Mouse (Mus musculus): ENCODE measurements around the gene Wdr35. TPM values are rescaled to one million over a fixed set of nuclear protein-coding genes. Genes with fewer than 3 reads are reported as not detected.

Wdr35 gene
- polyA plus RNA-seq, 2 experiments: 17.8 to 18.8 TPM

DNA sequence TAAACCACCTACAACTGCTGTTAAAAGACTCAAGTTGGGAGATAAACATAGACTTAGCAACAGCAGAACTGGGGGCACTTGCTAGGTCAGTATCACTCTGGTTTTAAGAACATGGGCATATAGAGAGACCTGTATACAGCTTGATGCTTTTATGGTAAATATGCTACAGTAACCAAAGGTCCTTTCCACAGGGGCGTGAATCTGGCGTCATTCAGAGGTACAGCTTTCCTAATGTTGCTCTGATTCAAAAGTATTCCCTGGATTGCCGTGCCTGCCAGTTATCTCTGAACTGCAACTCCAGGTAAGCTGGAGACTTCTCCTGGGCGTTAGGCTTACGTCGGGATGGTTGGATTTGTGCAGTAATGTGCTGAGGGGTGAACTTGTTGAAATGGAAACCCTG, 34.1 kb downstream of the Wdr35 start:
- no peaks in the 10 kb centered on the region for H3K4me1 ChIP-seq (ENCODE audit: control insufficient read depth, insufficient read depth, low read length)
- no peak overlapping the region for H3K4me2 ChIP-seq (replicated peaks; ENCODE audit: low read depth, low read length, severe bottlenecking)
- no peak overlapping the region for H3K4me3 ChIP-seq (replicated peaks; ENCODE audit: low read length)
- no peak overlapping the region for H3K27ac ChIP-seq (replicated peaks; ENCODE audit: low read depth, low read length)
- DNase-seq (ENCODE audit: low spot score): no peak
- no peaks in the 10 kb centered on the region for H3K9me3 ChIP-seq (ENCODE audit: control insufficient read depth, low read length)
- H3K27me3 ChIP-seq (ENCODE audit: control insufficient read depth, insufficient read depth, low read length): no peaks in the 10 kb centered on the region
- WGBS: 93% methylated on average over 6 of the region's 6 CpGs
- ATAC-seq (ENCODE audit: low FRiP score, low read depth): no peak
- TF ChIP-seq POLR2A (IDR thresholded peaks at IDR 0.05; ENCODE audit: borderline replicate concordance, extremely low read depth, insufficient read depth, insufficient read length): no peak
- peaks cover 23% of the 10 kb centered on the region for H3K36me3 ChIP-seq (ENCODE audit: control insufficient read depth, insufficient read depth, low read length)
- H3K9ac ChIP-seq (ENCODE audit: low read depth, low read length, severe bottlenecking): no peak overlapping the region

DNA sequence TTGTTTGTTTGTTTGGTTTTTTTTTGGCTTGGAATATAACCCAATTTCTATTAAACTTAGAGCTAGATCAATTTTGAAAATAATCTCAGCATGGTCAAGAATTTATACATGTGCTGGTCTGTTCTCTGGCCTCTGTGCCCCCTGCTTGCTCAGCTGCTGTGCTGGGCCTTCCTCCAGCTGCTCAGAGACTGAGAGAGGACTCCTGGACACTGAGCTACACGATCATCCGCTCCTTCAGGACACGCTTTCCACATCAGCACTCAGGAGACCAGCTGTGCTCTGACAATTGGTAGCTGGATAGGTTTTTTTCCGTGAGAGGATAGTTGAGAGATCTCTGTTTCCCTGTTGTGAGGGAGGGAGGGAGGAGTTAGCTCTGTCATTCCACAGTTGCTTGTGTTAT, 36.6 kb downstream of the Wdr35 start:
- no peak for TF ChIP-seq POLR2A (IDR thresholded peaks at IDR 0.05; ENCODE audit: borderline replicate concordance, extremely low read depth, insufficient read depth, insufficient read length)
- Histone ChIP-seq H3K9ac (ENCODE audit: low read depth, low read length, severe bottlenecking) (no peak overlapping the region), H3K4me1 (ENCODE audit: control insufficient read depth, insufficient read depth, low read length) (no peaks in the 10 kb centered on the region), H3K4me3 (replicated peaks; ENCODE audit: low read length) (no peak overlapping the region), H3K4me2 (replicated peaks; ENCODE audit: low read depth, low read length, severe bottlenecking) (no peak overlapping the region), H3K27me3 (ENCODE audit: control insufficient read depth, insufficient read depth, low read length) (no peaks in the 10 kb centered on the region), H3K27ac (replicated peaks; ENCODE audit: low read depth, low read length) (no peak overlapping the region), H3K9me3 (ENCODE audit: control insufficient read depth, low read length) (no peaks in the 10 kb centered on the region), H3K36me3 (ENCODE audit: control insufficient read depth, insufficient read depth, low read length) (peaks cover 33% of the 10 kb centered on the region)
- WGBS: 68% methylated on average over 4 of the region's 4 CpGs
- no peak for ATAC-seq (ENCODE audit: low FRiP score, low read depth)
- DNase-seq (ENCODE audit: low spot score): no peak

DNA sequence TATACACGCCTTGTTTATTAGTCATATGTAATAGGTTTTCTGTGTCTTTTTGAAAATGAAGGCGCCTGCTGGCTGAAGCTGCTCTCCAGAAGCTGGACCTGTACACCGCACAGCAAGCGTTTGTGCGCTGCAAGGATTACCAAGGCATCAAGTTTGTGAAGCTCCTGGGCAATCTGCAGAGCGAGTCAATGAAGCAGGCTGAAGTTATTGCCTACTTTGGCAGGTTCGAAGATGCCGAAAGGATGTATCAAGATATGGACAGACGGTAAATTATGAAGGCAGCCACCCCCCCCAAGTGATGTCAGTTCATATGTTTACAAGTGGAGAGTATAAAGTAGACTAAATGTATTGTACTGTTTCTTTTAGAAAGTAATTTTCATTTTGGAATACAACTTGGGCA, 42.7 kb downstream of the Wdr35 start:
- Histone ChIP-seq H3K4me1 (ENCODE audit: control insufficient read depth, insufficient read depth, low read length) (no peaks in the 10 kb centered on the region), H3K27ac (replicated peaks; ENCODE audit: low read depth, low read length) (no peak overlapping the region), H3K36me3 (ENCODE audit: control insufficient read depth, insufficient read depth, low read length) (peaks cover 40% of the 10 kb centered on the region), H3K27me3 (ENCODE audit: control insufficient read depth, insufficient read depth, low read length) (no peaks in the 10 kb centered on the region), H3K9ac (ENCODE audit: low read depth, low read length, severe bottlenecking) (no peak overlapping the region), H3K4me3 (replicated peaks; ENCODE audit: low read length) (no peak overlapping the region), H3K9me3 (ENCODE audit: control insufficient read depth, low read length) (no peaks in the 10 kb centered on the region), H3K4me2 (replicated peaks; ENCODE audit: low read depth, low read length, severe bottlenecking) (no peak overlapping the region)
- DNase-seq (ENCODE audit: low spot score) (no peak), ATAC-seq (ENCODE audit: low FRiP score, low read depth) (no peak)
- WGBS: 94% methylated on average over 9 of the region's 9 CpGs
- TF ChIP-seq POLR2A (IDR thresholded peaks at IDR 0.05; ENCODE audit: borderline replicate concordance, extremely low read depth, insufficient read depth, insufficient read length): no peak

DNA sequence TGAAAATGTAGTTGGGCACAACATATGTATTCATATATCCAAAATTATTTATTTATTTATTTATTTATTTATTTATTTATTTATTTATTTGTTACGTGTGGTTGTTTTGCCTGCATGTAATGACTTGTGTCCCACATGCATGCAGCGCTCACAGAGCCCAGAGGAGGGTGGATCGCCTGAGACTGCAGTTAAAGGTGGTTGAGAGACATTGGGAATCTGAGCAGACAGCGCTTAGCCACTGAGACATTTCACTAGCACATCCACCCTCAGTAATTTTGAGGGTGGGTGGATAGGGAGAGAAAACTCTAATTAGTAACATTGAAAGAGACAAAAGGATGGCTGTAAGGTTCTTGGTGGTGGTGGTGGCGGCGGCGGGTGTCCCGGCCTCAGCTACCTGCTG, 46.7 kb downstream of the Wdr35 start:
- 93% methylated on average over 8 of the region's 8 CpGs for WGBS
- no peak overlapping the region for H3K27ac ChIP-seq (replicated peaks; ENCODE audit: low read depth, low read length)
- no peak overlapping the region for H3K4me3 ChIP-seq (replicated peaks; ENCODE audit: low read length)
- no peaks in the 10 kb centered on the region for H3K9me3 ChIP-seq (ENCODE audit: control insufficient read depth, low read length)
- H3K9ac ChIP-seq (ENCODE audit: low read depth, low read length, severe bottlenecking): no peak overlapping the region
- H3K27me3 ChIP-seq (ENCODE audit: control insufficient read depth, insufficient read depth, low read length): no peaks in the 10 kb centered on the region
- no peak for TF ChIP-seq POLR2A (IDR thresholded peaks at IDR 0.05; ENCODE audit: borderline replicate concordance, extremely low read depth, insufficient read depth, insufficient read length)
- no peaks in the 10 kb centered on the region for H3K4me1 ChIP-seq (ENCODE audit: control insufficient read depth, insufficient read depth, low read length)
- no peak for ATAC-seq (ENCODE audit: low FRiP score, low read depth)
- no peak for DNase-seq (ENCODE audit: low spot score)
- no peak overlapping the region for H3K4me2 ChIP-seq (replicated peaks; ENCODE audit: low read depth, low read length, severe bottlenecking)
- peaks cover 30% of the 10 kb centered on the region for H3K36me3 ChIP-seq (ENCODE audit: control insufficient read depth, insufficient read depth, low read length)

DNA sequence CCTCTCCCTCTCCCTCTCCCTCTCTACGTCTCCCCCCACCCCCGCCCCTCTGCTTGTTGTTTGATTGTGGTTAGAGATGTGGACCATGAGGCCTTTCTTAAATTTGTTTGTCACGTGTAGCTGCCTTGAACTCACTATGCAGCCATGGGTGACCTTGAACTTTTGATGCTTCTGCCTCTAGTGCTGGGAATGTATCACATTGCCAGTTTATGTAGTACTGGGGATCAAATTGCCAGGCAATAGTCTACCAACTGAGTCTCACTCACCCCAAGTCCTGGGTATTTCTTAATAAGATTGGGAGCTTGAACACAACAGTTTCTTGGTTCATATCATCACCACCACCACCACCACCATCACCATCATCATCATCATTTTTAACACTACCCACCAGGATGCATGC, 47.3 kb downstream of the Wdr35 start:
- ATAC-seq (ENCODE audit: low FRiP score, low read depth) (no peak), DNase-seq (ENCODE audit: low spot score) (no peak)
- no peak overlapping the region for H3K27ac ChIP-seq (replicated peaks; ENCODE audit: low read depth, low read length)
- no peaks in the 10 kb centered on the region for H3K27me3 ChIP-seq (ENCODE audit: control insufficient read depth, insufficient read depth, low read length)
- WGBS: 63% methylated on average over 3 of the region's 3 CpGs
- no peaks in the 10 kb centered on the region for H3K4me1 ChIP-seq (ENCODE audit: control insufficient read depth, insufficient read depth, low read length)
- no peaks in the 10 kb centered on the region for H3K9me3 ChIP-seq (ENCODE audit: control insufficient read depth, low read length)
- no peak overlapping the region for H3K9ac ChIP-seq (ENCODE audit: low read depth, low read length, severe bottlenecking)
- TF ChIP-seq POLR2A (IDR thresholded peaks at IDR 0.05; ENCODE audit: borderline replicate concordance, extremely low read depth, insufficient read depth, insufficient read length): no peak
- no peak overlapping the region for H3K4me3 ChIP-seq (replicated peaks; ENCODE audit: low read length)
- H3K4me2 ChIP-seq (replicated peaks; ENCODE audit: low read depth, low read length, severe bottlenecking): no peak overlapping the region
- H3K36me3 ChIP-seq (ENCODE audit: control insufficient read depth, insufficient read depth, low read length): peaks cover 24% of the 10 kb centered on the region

DNA sequence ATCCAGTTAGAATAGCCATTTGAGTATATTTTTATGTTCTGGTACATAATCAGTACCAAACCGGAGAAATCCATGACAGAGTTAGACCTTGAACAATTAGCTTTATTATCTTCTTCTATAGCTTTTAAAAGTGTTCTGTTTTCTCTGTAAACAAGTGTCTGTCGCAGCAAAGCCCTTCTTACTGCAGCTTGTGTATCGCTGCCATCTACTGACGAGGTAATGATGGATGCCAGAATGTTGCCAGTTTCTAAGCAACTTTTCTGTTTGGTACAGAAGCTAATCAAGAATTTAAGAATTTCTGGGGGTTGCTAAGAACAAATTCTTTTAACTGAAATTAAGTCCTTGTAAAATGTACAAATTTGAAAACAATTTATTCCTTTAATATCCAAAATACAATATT, 49.3 kb downstream of the Wdr35 start:
- DNase-seq (ENCODE audit: low spot score) (no peak), ATAC-seq (ENCODE audit: low FRiP score, low read depth) (no peak)
- Histone ChIP-seq H3K27me3 (ENCODE audit: control insufficient read depth, insufficient read depth, low read length) (no peaks in the 10 kb centered on the region), H3K27ac (replicated peaks; ENCODE audit: low read depth, low read length) (no peak overlapping the region), H3K4me3 (replicated peaks; ENCODE audit: low read length) (no peak overlapping the region), H3K4me1 (ENCODE audit: control insufficient read depth, insufficient read depth, low read length) (no peaks in the 10 kb centered on the region), H3K36me3 (ENCODE audit: control insufficient read depth, insufficient read depth, low read length) (peaks cover 24% of the 10 kb centered on the region), H3K4me2 (replicated peaks; ENCODE audit: low read depth, low read length, severe bottlenecking) (no peak overlapping the region), H3K9me3 (ENCODE audit: control insufficient read depth, low read length) (no peaks in the 10 kb centered on the region), H3K9ac (ENCODE audit: low read depth, low read length, severe bottlenecking) (no peak overlapping the region)
- TF ChIP-seq POLR2A (IDR thresholded peaks at IDR 0.05; ENCODE audit: borderline replicate concordance, extremely low read depth, insufficient read depth, insufficient read length): no peak
- WGBS: 61% methylated on average over 4 of the region's 4 CpGs

Measured in limb, embryonic 14.5 days (tissue).